Mouse (Mus musculus): ENCODE data around the gene Mdga1.

- TF ChIP-seq POLR2A (IDR thresholded peaks at IDR 0.05; ENCODE audit: borderline replicate concordance, insufficient read depth, low read length) (0 out of 2 replicates have a peak, but pooled peaks have one; percentile 24), CTCF (IDR thresholded peaks at IDR 0.05; ENCODE audit: borderline replicate concordance, insufficient read depth, low read depth, low read length) (no peak)
These were observed 95.7 kb downstream of the Mdga1 start for GRCm38 (mm10) chr17:29874082-29874679.
